Mouse (Mus musculus): ENCODE data around the gene Fer. TPM values are rescaled to one million over a fixed set of nuclear protein-coding genes. Genes with fewer than 3 reads are reported as not detected.
A peak's percentile ranks its signal among the peaks of the same experiment; 100 is the strongest.

Gene Fer
- polyA plus RNA-seq, 1 experiment from 2014 or later, result 33.2 TPM

- no peak for ATAC-seq (ENCODE audit: low FRiP score)
- 88% methylated on average over 5 of the region's 5 CpGs for WGBS
- no peaks in the 10 kb centered on the region for H3K36me3 ChIP-seq (ENCODE audit: control insufficient read depth, insufficient read depth, low read length)
Observed at GRCm38 (mm10) chr17:64126904-64127303, 264.0 kb downstream of the Fer start.

GRCm38 (mm10) chr17:64129750-64130149 is 266.9 kb downstream of the Fer start:
- DNase-seq (ENCODE audit: low spot score, missing footprints) (no peak), ATAC-seq (ENCODE audit: low FRiP score) (no peak)
- WGBS, result 51% methylated on average over 2 of the region's 2 CpGs
- Histone ChIP-seq H3K27ac (ENCODE audit: low read depth, low read length) (no peak overlapping the region), H3K27me3 (ENCODE audit: control insufficient read depth, insufficient read depth, low read length) (no peaks in the 10 kb centered on the region), H3K36me3 (ENCODE audit: control insufficient read depth, insufficient read depth, low read length) (no peaks in the 10 kb centered on the region), H3K4me3 (ENCODE audit: low read depth, low read length) (no peak overlapping the region), H3K9ac (ENCODE audit: low read length) (no peak overlapping the region), H3K9me3 (ENCODE audit: control insufficient read depth, low read length) (no peaks in the 10 kb centered on the region), H3K4me2 (no peak overlapping the region), H3K4me1 (ENCODE audit: control insufficient read depth, insufficient read depth, low read length) (no peaks in the 10 kb centered on the region)

More at GRCm38 (mm10) chr17:64126904-64127303, 264.0 kb downstream of the Fer start:
- Histone ChIP-seq H3K4me2 (no peak overlapping the region), H3K4me3 (ENCODE audit: low read depth, low read length) (no peak overlapping the region), H3K9me3 (ENCODE audit: control insufficient read depth, low read length) (no peaks in the 10 kb centered on the region), H3K27me3 (ENCODE audit: control insufficient read depth, insufficient read depth, low read length) (no peaks in the 10 kb centered on the region), H3K4me1 (ENCODE audit: control insufficient read depth, insufficient read depth, low read length) (no peaks in the 10 kb centered on the region), H3K27ac (ENCODE audit: low read depth, low read length) (no peak overlapping the region), H3K9ac (ENCODE audit: low read length) (no peak overlapping the region)
- peak; percentile 51 for DNase-seq (ENCODE audit: low spot score, missing footprints)

DNA sequence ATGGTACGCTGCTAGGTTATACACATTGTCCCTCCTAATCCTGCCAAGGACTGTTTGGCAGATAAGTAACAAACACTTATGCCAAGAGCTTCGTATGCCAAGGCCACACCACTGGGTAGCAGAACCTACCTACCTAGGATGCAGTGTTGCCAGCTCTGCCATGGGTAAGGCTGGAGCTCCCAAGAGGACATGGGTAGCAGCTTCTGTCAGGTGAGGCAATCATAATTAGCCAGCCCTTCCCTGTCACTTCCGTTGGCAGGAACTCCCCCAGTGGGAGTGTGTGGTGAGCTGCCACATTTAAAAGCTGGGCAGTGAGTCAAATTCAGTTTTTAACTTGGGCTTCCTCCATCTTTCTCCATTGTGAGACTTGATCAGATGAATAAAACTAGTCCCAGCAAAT is 267.5 kb downstream of the Fer start:
- WGBS, result 80% methylated on average over 3 of the region's 3 CpGs
- DNase-seq (ENCODE audit: low spot score, missing footprints) (no peak), ATAC-seq (ENCODE audit: low FRiP score) (no peak)
- Histone ChIP-seq H3K4me3 (ENCODE audit: low read depth, low read length) (no peak overlapping the region), H3K4me2 (no peak overlapping the region), H3K4me1 (ENCODE audit: control insufficient read depth, insufficient read depth, low read length) (no peaks in the 10 kb centered on the region), H3K27me3 (ENCODE audit: control insufficient read depth, insufficient read depth, low read length) (no peaks in the 10 kb centered on the region), H3K9me3 (ENCODE audit: control insufficient read depth, low read length) (no peaks in the 10 kb centered on the region), H3K36me3 (ENCODE audit: control insufficient read depth, insufficient read depth, low read length) (no peaks in the 10 kb centered on the region), H3K9ac (ENCODE audit: low read length) (no peak overlapping the region), H3K27ac (ENCODE audit: low read depth, low read length) (no peak overlapping the region)

DNA sequence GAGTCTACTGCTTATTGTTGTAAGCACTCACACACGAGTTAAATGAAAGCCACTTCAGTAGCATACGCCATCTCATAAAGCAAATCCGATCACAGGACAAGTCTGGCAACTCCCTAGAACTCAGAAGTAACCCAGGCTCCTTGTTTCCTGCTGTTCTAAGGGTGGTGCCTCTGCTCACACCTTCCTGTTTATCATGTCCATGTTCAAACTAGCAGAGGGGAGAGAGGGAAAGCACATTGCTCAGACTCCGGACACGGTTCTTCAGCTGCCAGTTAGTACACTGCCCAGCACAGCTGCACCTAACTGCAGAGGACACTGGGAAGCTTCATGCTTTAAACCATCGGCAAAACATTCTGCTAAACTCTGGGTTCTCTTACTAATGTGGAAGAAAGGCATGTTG is 269.3 kb downstream of the Fer start:
- H3K4me2 ChIP-seq, result no peak overlapping the region
- H3K9me3 ChIP-seq (ENCODE audit: control insufficient read depth, low read length), result no peaks in the 10 kb centered on the region
- no peak overlapping the region for H3K9ac ChIP-seq (ENCODE audit: low read length)
- 85% methylated on average over 6 of the region's 6 CpGs for WGBS
- no peaks in the 10 kb centered on the region for H3K36me3 ChIP-seq (ENCODE audit: control insufficient read depth, insufficient read depth, low read length)
- ATAC-seq (ENCODE audit: low FRiP score), result no peak
- DNase-seq (ENCODE audit: low spot score, missing footprints), result no peak
- no peak overlapping the region for H3K4me3 ChIP-seq (ENCODE audit: low read depth, low read length)
- H3K4me1 ChIP-seq (ENCODE audit: control insufficient read depth, insufficient read depth, low read length), result no peaks in the 10 kb centered on the region
- H3K27me3 ChIP-seq (ENCODE audit: control insufficient read depth, insufficient read depth, low read length), result no peaks in the 10 kb centered on the region
- no peak overlapping the region for H3K27ac ChIP-seq (ENCODE audit: low read depth, low read length)

DNA sequence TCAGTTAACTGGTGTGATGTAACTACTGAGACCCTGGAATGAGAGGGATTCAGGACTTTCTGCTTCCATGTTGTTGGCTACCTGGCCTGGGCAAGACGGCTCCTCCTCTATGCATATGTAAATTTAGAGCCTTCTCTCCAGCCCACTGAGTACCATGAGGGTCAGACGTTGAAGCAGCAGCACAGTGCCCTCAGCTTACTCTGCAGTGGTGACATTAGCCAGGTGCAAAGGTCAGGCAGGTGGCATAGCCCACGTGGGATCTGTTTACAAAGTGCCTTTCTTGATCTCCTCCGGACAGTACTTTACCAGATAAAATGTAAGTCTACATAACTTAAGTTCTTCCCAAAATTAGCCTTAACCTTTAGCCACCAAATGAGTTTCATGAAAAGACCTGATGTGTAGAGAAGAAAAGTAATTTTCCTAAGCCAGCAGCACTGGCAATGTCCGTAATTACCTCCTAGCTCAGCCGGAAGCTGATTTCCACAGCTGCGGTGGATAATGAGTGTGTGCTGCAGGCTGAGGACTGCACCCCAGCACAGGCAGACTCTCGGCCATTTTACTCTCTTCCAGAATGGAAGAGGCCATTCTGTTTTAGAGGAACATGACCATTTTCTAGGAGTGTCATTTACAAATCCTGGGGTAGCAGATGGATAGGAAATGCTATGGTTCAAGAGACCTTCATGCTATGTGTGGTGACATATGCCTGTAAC is 273.2 kb downstream of the Fer start:
- no peak for ATAC-seq (ENCODE audit: low FRiP score)
- H3K27ac ChIP-seq (ENCODE audit: low read depth, low read length), result no peak overlapping the region
- H3K4me3 ChIP-seq (ENCODE audit: low read depth, low read length), result no peak overlapping the region
- H3K36me3 ChIP-seq (ENCODE audit: control insufficient read depth, insufficient read depth, low read length), result 0 out of 2 replicates have a peak, but pooled peaks cover 2% of the 10 kb centered on the region
- no peaks in the 10 kb centered on the region for H3K9me3 ChIP-seq (ENCODE audit: control insufficient read depth, low read length)
- H3K4me1 ChIP-seq (ENCODE audit: control insufficient read depth, insufficient read depth, low read length), result peaks cover 2% of the 10 kb centered on the region; the same call in 1 of the 2 replicates
- no peaks in the 10 kb centered on the region for H3K27me3 ChIP-seq (ENCODE audit: control insufficient read depth, insufficient read depth, low read length)
- no peak for DNase-seq (ENCODE audit: low spot score, missing footprints)
- 73% methylated on average over 8 of the region's 8 CpGs for WGBS
- H3K4me2 ChIP-seq, result no peak overlapping the region
- no peak overlapping the region for H3K9ac ChIP-seq (ENCODE audit: low read length)

GRCm38 (mm10) chr17:64138036-64138717 is 275.3 kb downstream of the Fer start:
- ATAC-seq (ENCODE audit: low FRiP score), result no peak
- Histone ChIP-seq H3K27me3 (ENCODE audit: control insufficient read depth, insufficient read depth, low read length) (no peaks in the 10 kb centered on the region), H3K27ac (ENCODE audit: low read depth, low read length) (no peak overlapping the region), H3K4me3 (ENCODE audit: low read depth, low read length) (no peak overlapping the region), H3K36me3 (ENCODE audit: control insufficient read depth, insufficient read depth, low read length) (0 out of 2 replicates have a peak, but pooled peaks cover 2% of the 10 kb centered on the region), H3K9ac (ENCODE audit: low read length) (no peak overlapping the region), H3K9me3 (ENCODE audit: control insufficient read depth, low read length) (no peaks in the 10 kb centered on the region), H3K4me1 (ENCODE audit: control insufficient read depth, insufficient read depth, low read length) (peaks cover 2% of the 10 kb centered on the region; the same call in 1 of the 2 replicates), H3K4me2 (no peak overlapping the region)
- no peak for DNase-seq (ENCODE audit: low spot score, missing footprints)
- WGBS, result 89% methylated on average over 8 of the region's 8 CpGs

- Histone ChIP-seq H3K27ac (ENCODE audit: low read depth, low read length) (no peak overlapping the region), H3K9ac (ENCODE audit: low read length) (no peak overlapping the region), H3K27me3 (ENCODE audit: control insufficient read depth, insufficient read depth, low read length) (no peaks in the 10 kb centered on the region), H3K36me3 (ENCODE audit: control insufficient read depth, insufficient read depth, low read length) (0 out of 2 replicates have a peak, but pooled peaks cover 2% of the 10 kb centered on the region), H3K4me2 (no peak overlapping the region), H3K4me1 (ENCODE audit: control insufficient read depth, insufficient read depth, low read length) (peaks cover 2% of the 10 kb centered on the region; the same call in 1 of the 2 replicates), H3K9me3 (ENCODE audit: control insufficient read depth, low read length) (no peaks in the 10 kb centered on the region), H3K4me3 (ENCODE audit: low read depth, low read length) (no peak overlapping the region)
- no peak for DNase-seq (ENCODE audit: low spot score, missing footprints)
- ATAC-seq (ENCODE audit: low FRiP score), result no peak
- WGBS, result 94% methylated on average over 11 of the region's 11 CpGs
Observed at GRCm38 (mm10) chr17:64139231-64139915, 276.5 kb downstream of the Fer start.

DNA sequence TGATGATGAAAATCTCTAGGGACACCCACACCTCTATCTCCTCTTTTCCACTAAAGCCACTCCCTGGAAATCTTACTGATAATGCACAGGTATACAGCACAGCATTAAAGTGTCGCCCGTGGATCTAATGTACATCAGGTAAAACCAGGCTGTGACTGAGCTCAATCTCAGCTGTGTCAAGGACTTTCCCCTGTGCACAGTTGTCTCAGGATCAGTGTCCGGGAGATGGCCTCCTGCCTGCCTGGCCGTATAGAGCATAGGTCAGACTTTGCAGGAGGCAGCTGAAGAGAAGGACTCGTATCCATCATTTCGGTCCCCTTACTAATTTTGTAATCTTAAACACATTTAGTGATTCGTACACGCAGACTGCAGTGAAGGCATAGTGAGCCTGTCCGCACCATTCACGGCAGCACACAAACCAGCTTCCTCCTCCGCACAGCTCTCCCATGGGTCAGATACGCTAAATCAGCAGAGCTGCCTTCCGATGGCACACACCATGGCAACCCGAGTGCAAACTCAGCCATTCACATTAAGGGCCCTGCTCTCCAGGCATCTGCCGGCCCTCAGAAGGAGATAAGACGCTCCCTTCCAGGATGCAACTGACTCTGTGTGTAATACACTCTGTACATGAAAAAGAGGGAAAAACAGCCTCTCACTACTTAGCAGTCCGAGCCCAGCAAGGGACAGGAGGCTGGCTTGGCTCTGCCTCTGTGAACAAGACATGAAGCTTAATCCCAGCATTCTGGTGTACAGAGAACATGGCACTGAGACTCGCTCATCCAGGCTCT is 277.4 kb downstream of the Fer start:
- DNase-seq (ENCODE audit: low spot score, missing footprints), result peak; percentile 88
- Histone ChIP-seq H3K9me3 (ENCODE audit: control insufficient read depth, low read length) (no peaks in the 10 kb centered on the region), H3K27me3 (ENCODE audit: control insufficient read depth, insufficient read depth, low read length) (no peaks in the 10 kb centered on the region), H3K27ac (ENCODE audit: low read depth, low read length) (no peak overlapping the region), H3K4me1 (ENCODE audit: control insufficient read depth, insufficient read depth, low read length) (peaks cover 2% of the 10 kb centered on the region; the same call in 1 of the 2 replicates), H3K4me2 (no peak overlapping the region), H3K4me3 (ENCODE audit: low read depth, low read length) (no peak overlapping the region), H3K9ac (ENCODE audit: low read length) (no peak overlapping the region), H3K36me3 (ENCODE audit: control insufficient read depth, insufficient read depth, low read length) (0 out of 2 replicates have a peak, but pooled peaks cover 2% of the 10 kb centered on the region)
- peak; percentile 84 for ATAC-seq (ENCODE audit: low FRiP score)
- WGBS, result 57% methylated on average over 18 of the region's 18 CpGs
